Mouse (Mus musculus): ENCODE measurements around the gene Ldhb. TPM values are rescaled to one million over a fixed set of nuclear protein-coding genes. Genes with fewer than 3 reads are reported as not detected.
A peak's percentile ranks its signal among the peaks of the same experiment; 100 is the strongest.

Gene Ldhb
- total and polyA plus RNA-seq, 2 experiments, result 2.6 to 3.9 TPM

GRCm38 (mm10) chr6:142533412-142533811 lies 25.7 kb upstream of the Ldhb start:
- H3K4me3 ChIP-seq (ENCODE audit: insufficient read depth, low read depth, low read length), result no peak overlapping the region

GRCm38 (mm10) chr6:142532686-142533085 lies 24.9 kb upstream of the Ldhb start:
- Histone ChIP-seq H3K27ac (replicated peaks; ENCODE audit: insufficient read depth, low read depth, low read length) (no peak overlapping the region), H3K4me1 (ENCODE audit: control insufficient read depth, insufficient read depth, low read length) (peaks cover 4% of the 10 kb centered on the region), H3K27me3 (ENCODE audit: control insufficient read depth, insufficient read depth, low read length) (no peaks in the 10 kb centered on the region), H3K79me2 (ENCODE audit: control insufficient read depth, insufficient read depth, low read length) (no peaks in the 10 kb centered on the region), H3K36me3 (ENCODE audit: control insufficient read depth, insufficient read depth, low read length) (no peaks in the 10 kb centered on the region), H3K4me3 (ENCODE audit: insufficient read depth, low read depth, low read length) (no peak overlapping the region), H3K9ac (ENCODE audit: low read depth, low read length) (no peak overlapping the region)
- 67% methylated on average over 2 of the region's 2 CpGs for WGBS
- DNase-seq (ENCODE audit: extremely low read depth, low read depth, low spot score), result no peak
- no peak for TF ChIP-seq CTCF (IDR thresholded peaks at IDR 0.05; ENCODE audit: low read depth, low read length)
- no peak for TF ChIP-seq POLR2A (IDR thresholded peaks at IDR 0.05; ENCODE audit: extremely low read depth, insufficient read depth, low read length)

More at GRCm38 (mm10) chr6:142533412-142533811, 25.7 kb upstream of the Ldhb start:
- WGBS, result 77% methylated on average over 5 of the region's 5 CpGs
- H3K27ac ChIP-seq (replicated peaks; ENCODE audit: insufficient read depth, low read depth, low read length), result no peak overlapping the region
- no peak for DNase-seq (ENCODE audit: extremely low read depth, low read depth, low spot score)
- no peak for TF ChIP-seq POLR2A (IDR thresholded peaks at IDR 0.05; ENCODE audit: extremely low read depth, insufficient read depth, low read length)
- no peak for TF ChIP-seq CTCF (IDR thresholded peaks at IDR 0.05; ENCODE audit: low read depth, low read length)
- H3K79me2 ChIP-seq (ENCODE audit: control insufficient read depth, insufficient read depth, low read length), result no peaks in the 10 kb centered on the region
- H3K27me3 ChIP-seq (ENCODE audit: control insufficient read depth, insufficient read depth, low read length), result no peaks in the 10 kb centered on the region
- peaks cover under 1% of the 10 kb centered on the region for H3K4me1 ChIP-seq (ENCODE audit: control insufficient read depth, insufficient read depth, low read length)
- H3K9ac ChIP-seq (ENCODE audit: low read depth, low read length), result no peak overlapping the region
- no peaks in the 10 kb centered on the region for H3K36me3 ChIP-seq (ENCODE audit: control insufficient read depth, insufficient read depth, low read length)

DNA sequence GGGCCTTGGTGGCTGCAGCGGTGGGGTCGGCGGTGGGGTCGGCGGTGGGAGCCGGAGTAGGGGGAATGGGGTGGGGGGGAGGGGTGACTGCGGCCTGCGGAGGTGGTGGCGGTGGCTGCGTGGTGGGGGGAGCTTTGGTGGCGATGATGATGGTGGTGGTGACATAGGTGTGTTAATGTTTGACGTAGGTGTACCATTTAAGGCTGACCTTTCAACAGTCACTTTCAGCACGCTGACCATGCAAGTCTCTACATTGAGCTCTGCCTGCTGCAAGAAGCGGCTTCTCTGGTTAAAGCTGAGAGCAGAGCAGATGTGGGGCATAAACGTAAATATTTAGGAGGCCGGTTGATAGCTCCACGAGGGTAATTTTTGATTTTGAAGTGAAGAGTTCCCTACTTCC lies 24.4 kb upstream of the Ldhb start:
- no peak for DNase-seq (ENCODE audit: extremely low read depth, low read depth, low spot score)
- TF ChIP-seq POLR2A (IDR thresholded peaks at IDR 0.05; ENCODE audit: extremely low read depth, insufficient read depth, low read length), result no peak
- TF ChIP-seq CTCF (IDR thresholded peaks at IDR 0.05; ENCODE audit: low read depth, low read length), result no peak
- Histone ChIP-seq H3K27me3 (ENCODE audit: control insufficient read depth, insufficient read depth, low read length) (no peaks in the 10 kb centered on the region), H3K4me3 (ENCODE audit: insufficient read depth, low read depth, low read length) (no peak overlapping the region), H3K36me3 (ENCODE audit: control insufficient read depth, insufficient read depth, low read length) (no peaks in the 10 kb centered on the region), H3K4me1 (ENCODE audit: control insufficient read depth, insufficient read depth, low read length) (peaks cover 8% of the 10 kb centered on the region), H3K27ac (replicated peaks; ENCODE audit: insufficient read depth, low read depth, low read length) (no peak overlapping the region), H3K79me2 (ENCODE audit: control insufficient read depth, insufficient read depth, low read length) (no peaks in the 10 kb centered on the region), H3K9ac (ENCODE audit: low read depth, low read length) (no peak overlapping the region)
- 88% methylated on average over 17 of the region's 17 CpGs for WGBS

DNA sequence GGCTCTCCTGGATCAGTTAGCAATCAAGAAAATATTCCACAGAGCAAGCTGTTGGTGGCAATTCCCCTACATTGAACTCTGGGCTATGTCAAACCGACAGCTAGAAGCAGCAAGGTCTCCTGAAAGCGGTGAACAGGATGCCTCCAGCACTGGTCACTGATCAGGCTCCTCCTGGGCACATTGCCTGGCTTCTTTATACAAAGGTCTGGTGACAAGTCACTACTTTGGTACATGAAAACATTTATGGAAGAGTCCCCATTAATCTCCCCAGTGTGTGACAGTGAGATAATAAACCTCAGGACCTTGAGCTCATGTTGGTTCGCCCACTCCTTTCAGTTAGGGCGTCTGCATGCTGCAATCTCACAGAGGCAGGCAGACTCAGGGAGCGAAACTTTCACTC lies 22.6 kb upstream of the Ldhb start:
- H3K79me2 ChIP-seq (ENCODE audit: control insufficient read depth, insufficient read depth, low read length), result no peaks in the 10 kb centered on the region
- no peak for DNase-seq (ENCODE audit: extremely low read depth, low read depth, low spot score)
- H3K4me3 ChIP-seq (ENCODE audit: insufficient read depth, low read depth, low read length), result no peak overlapping the region
- no peak overlapping the region for H3K9ac ChIP-seq (ENCODE audit: low read depth, low read length)
- H3K27me3 ChIP-seq (ENCODE audit: control insufficient read depth, insufficient read depth, low read length), result no peaks in the 10 kb centered on the region
- no peaks in the 10 kb centered on the region for H3K36me3 ChIP-seq (ENCODE audit: control insufficient read depth, insufficient read depth, low read length)
- TF ChIP-seq CTCF (IDR thresholded peaks at IDR 0.05; ENCODE audit: low read depth, low read length) (no peak), POLR2A (IDR thresholded peaks at IDR 0.05; ENCODE audit: extremely low read depth, insufficient read depth, low read length) (no peak)
- H3K27ac ChIP-seq (replicated peaks; ENCODE audit: insufficient read depth, low read depth, low read length), result no peak overlapping the region
- H3K4me1 ChIP-seq (ENCODE audit: control insufficient read depth, insufficient read depth, low read length), result peaks cover 8% of the 10 kb centered on the region
- 80% methylated on average over 5 of the region's 5 CpGs for WGBS

DNA sequence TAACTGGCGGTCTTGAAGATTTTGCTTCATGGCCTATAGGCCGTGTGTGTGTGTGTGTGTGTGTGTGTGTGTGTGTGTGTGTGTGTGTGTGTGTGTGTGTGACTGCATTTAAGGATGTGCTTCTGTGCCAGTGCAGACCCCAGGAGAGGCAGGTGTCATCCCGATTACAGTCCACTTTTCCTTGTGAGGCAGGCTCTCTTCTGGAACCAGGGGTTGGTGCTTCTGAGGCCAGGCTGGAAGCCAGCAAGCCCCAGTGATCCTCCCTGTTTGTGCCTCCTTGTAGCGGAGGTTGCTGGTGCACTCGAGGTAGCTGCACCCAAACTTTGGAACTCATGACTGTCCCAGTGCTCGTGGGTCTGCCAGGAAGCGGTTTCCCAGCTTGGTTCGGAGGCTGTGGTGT lies 21.9 kb upstream of the Ldhb start:
- Histone ChIP-seq H3K79me2 (ENCODE audit: control insufficient read depth, insufficient read depth, low read length) (no peaks in the 10 kb centered on the region), H3K27me3 (ENCODE audit: control insufficient read depth, insufficient read depth, low read length) (no peaks in the 10 kb centered on the region), H3K4me3 (ENCODE audit: insufficient read depth, low read depth, low read length) (no peak overlapping the region), H3K9ac (ENCODE audit: low read depth, low read length) (no peak overlapping the region), H3K4me1 (ENCODE audit: control insufficient read depth, insufficient read depth, low read length) (peaks cover 8% of the 10 kb centered on the region), H3K27ac (replicated peaks; ENCODE audit: insufficient read depth, low read depth, low read length) (no peak overlapping the region), H3K36me3 (ENCODE audit: control insufficient read depth, insufficient read depth, low read length) (no peaks in the 10 kb centered on the region)
- DNase-seq (ENCODE audit: extremely low read depth, low read depth, low spot score), result no peak
- 80% methylated on average over 8 of the region's 8 CpGs for WGBS
- TF ChIP-seq CTCF (IDR thresholded peaks at IDR 0.05; ENCODE audit: low read depth, low read length), result no peak
- no peak for TF ChIP-seq POLR2A (IDR thresholded peaks at IDR 0.05; ENCODE audit: extremely low read depth, insufficient read depth, low read length)

DNA sequence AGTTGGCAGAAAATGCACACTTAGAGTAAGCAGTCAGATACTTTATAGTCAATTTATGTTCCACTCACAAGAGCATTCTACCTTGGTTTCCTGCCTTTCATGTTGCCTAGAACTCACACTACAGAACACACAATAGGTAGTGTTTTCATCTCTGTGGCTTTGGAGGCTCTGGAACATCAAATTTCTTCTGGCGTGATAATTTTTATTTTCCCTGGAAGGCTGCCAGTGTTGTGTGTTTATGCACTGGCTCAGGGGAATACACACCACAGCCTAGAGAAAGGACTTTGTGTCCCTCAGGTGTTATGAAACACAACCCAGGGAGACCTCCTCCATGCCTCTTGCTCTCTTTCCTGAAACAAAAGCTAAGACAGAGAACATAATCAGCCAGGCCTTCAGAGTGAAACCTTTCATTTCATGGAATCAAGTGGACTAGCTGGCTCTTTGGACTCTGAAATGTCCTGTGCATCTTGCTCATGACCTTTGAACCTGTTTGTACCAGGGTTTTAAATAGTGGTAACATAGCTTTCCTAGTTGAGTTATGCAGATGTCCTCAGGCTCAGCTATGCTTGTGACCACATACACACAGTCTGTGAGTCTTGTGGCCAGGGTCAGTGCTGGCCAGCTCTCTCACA lies 20.3 kb upstream of the Ldhb start:
- Histone ChIP-seq H3K9ac (ENCODE audit: low read depth, low read length) (no peak overlapping the region), H3K4me3 (ENCODE audit: insufficient read depth, low read depth, low read length) (no peak overlapping the region), H3K4me1 (ENCODE audit: control insufficient read depth, insufficient read depth, low read length) (peaks cover 8% of the 10 kb centered on the region), H3K27me3 (ENCODE audit: control insufficient read depth, insufficient read depth, low read length) (no peaks in the 10 kb centered on the region), H3K79me2 (ENCODE audit: control insufficient read depth, insufficient read depth, low read length) (no peaks in the 10 kb centered on the region), H3K27ac (replicated peaks; ENCODE audit: insufficient read depth, low read depth, low read length) (peak overlapping the region; percentile 85), H3K36me3 (ENCODE audit: control insufficient read depth, insufficient read depth, low read length) (no peaks in the 10 kb centered on the region)
- peak; percentile 85 for DNase-seq (ENCODE audit: extremely low read depth, low read depth, low spot score)
- TF ChIP-seq POLR2A (IDR thresholded peaks at IDR 0.05; ENCODE audit: extremely low read depth, insufficient read depth, low read length), result no peak
- no peak for TF ChIP-seq CTCF (IDR thresholded peaks at IDR 0.05; ENCODE audit: low read depth, low read length)
- WGBS, result 8% methylated on average over 1 of the region's 1 CpGs
